Mouse (Mus musculus): ENCODE measurements around the gene Gm17545. TPM values are rescaled to one million over a fixed set of nuclear protein-coding genes. Genes with fewer than 3 reads are reported as not detected.

Gm17545 gene
- polyA plus RNA-seq, 1 experiment from 2014 or later, result not detected

GRCm38 (mm10) chr9:22429533-22430241 lies 24.4 kb upstream of the Gm17545 start:
- no peak overlapping the region for H3K27ac ChIP-seq (ENCODE audit: low read depth, low read length)
- H3K9me3 ChIP-seq (replicated peaks; ENCODE audit: control insufficient read depth, low read length), result 0 out of 2 replicates have a peak, but pooled peaks cover 3% of the 10 kb centered on the region
- no peaks in the 10 kb centered on the region for H3K36me3 ChIP-seq (ENCODE audit: control insufficient read depth, insufficient read depth, low read length)
- no peak overlapping the region for H3K9ac ChIP-seq (ENCODE audit: low read depth, low read length)
- peak overlapping the region; percentile 9; the same call in 1 of the 2 replicates for H3K4me2 ChIP-seq
- H3K4me1 ChIP-seq (ENCODE audit: control insufficient read depth, insufficient read depth, low read length), result 0 out of 2 replicates have a peak, but pooled peaks cover 3% of the 10 kb centered on the region
- WGBS (ENCODE audit: insufficient replicate concordance), result 63% methylated on average over 15 of the region's 15 CpGs
- ATAC-seq (replicated peaks; ENCODE audit: insufficient number of reproducible peaks, low FRiP score, low TSS enrichment), result no peak
- H3K27me3 ChIP-seq (ENCODE audit: control insufficient read depth, insufficient read depth, low read length), result no peaks in the 10 kb centered on the region
- H3K4me3 ChIP-seq (ENCODE audit: low read depth, low read length), result no peak overlapping the region

- no peak overlapping the region for H3K4me2 ChIP-seq
- H3K4me1 ChIP-seq (ENCODE audit: control insufficient read depth, insufficient read depth, low read length), result 0 out of 2 replicates have a peak, but pooled peaks cover 3% of the 10 kb centered on the region
- no peaks in the 10 kb centered on the region for H3K27me3 ChIP-seq (ENCODE audit: control insufficient read depth, insufficient read depth, low read length)
- H3K4me3 ChIP-seq (ENCODE audit: low read depth, low read length), result no peak overlapping the region
- WGBS (ENCODE audit: insufficient replicate concordance), result 34% methylated on average over 5 of the region's 5 CpGs
- H3K9me3 ChIP-seq (replicated peaks; ENCODE audit: control insufficient read depth, low read length), result 0 out of 2 replicates have a peak, but pooled peaks cover 3% of the 10 kb centered on the region
- H3K36me3 ChIP-seq (ENCODE audit: control insufficient read depth, insufficient read depth, low read length), result no peaks in the 10 kb centered on the region
- no peak for ATAC-seq (replicated peaks; ENCODE audit: insufficient number of reproducible peaks, low FRiP score, low TSS enrichment)
- no peak overlapping the region for H3K9ac ChIP-seq (ENCODE audit: low read depth, low read length)
- no peak overlapping the region for H3K27ac ChIP-seq (ENCODE audit: low read depth, low read length)
These were observed 23.7 kb upstream of the Gm17545 start for GRCm38 (mm10) chr9:22430315-22430840.

- ATAC-seq (replicated peaks; ENCODE audit: insufficient number of reproducible peaks, low FRiP score, low TSS enrichment), result no peak
- H3K36me3 ChIP-seq (ENCODE audit: control insufficient read depth, insufficient read depth, low read length), result no peaks in the 10 kb centered on the region
- H3K27me3 ChIP-seq (ENCODE audit: control insufficient read depth, insufficient read depth, low read length), result no peaks in the 10 kb centered on the region
- H3K4me3 ChIP-seq (ENCODE audit: low read depth, low read length), result no peak overlapping the region
- WGBS (ENCODE audit: insufficient replicate concordance), result 73% methylated on average over 2 of the region's 2 CpGs
- H3K4me1 ChIP-seq (ENCODE audit: control insufficient read depth, insufficient read depth, low read length), result 0 out of 2 replicates have a peak, but pooled peaks cover 3% of the 10 kb centered on the region
- no peak overlapping the region for H3K27ac ChIP-seq (ENCODE audit: low read depth, low read length)
- no peak overlapping the region for H3K9ac ChIP-seq (ENCODE audit: low read depth, low read length)
- H3K9me3 ChIP-seq (replicated peaks; ENCODE audit: control insufficient read depth, low read length), result 0 out of 2 replicates have a peak, but pooled peaks cover 3% of the 10 kb centered on the region
- no peak overlapping the region for H3K4me2 ChIP-seq
These were observed 20.9 kb upstream of the Gm17545 start for GRCm38 (mm10) chr9:22433221-22433620.

GRCm38 (mm10) chr9:22434101-22434500 lies 20.0 kb upstream of the Gm17545 start:
- Histone ChIP-seq H3K4me1 (ENCODE audit: control insufficient read depth, insufficient read depth, low read length) (0 out of 2 replicates have a peak, but pooled peaks cover 3% of the 10 kb centered on the region), H3K36me3 (ENCODE audit: control insufficient read depth, insufficient read depth, low read length) (no peaks in the 10 kb centered on the region), H3K9ac (ENCODE audit: low read depth, low read length) (no peak overlapping the region), H3K27me3 (ENCODE audit: control insufficient read depth, insufficient read depth, low read length) (no peaks in the 10 kb centered on the region), H3K4me3 (ENCODE audit: low read depth, low read length) (no peak overlapping the region), H3K27ac (ENCODE audit: low read depth, low read length) (no peak overlapping the region), H3K9me3 (replicated peaks; ENCODE audit: control insufficient read depth, low read length) (0 out of 2 replicates have a peak, but pooled peaks cover 3% of the 10 kb centered on the region), H3K4me2 (no peak overlapping the region)
- WGBS (ENCODE audit: insufficient replicate concordance), result 84% methylated on average over 2 of the region's 2 CpGs
- ATAC-seq (replicated peaks; ENCODE audit: insufficient number of reproducible peaks, low FRiP score, low TSS enrichment), result no peak

GRCm38 (mm10) chr9:22438826-22439225 lies 15.3 kb upstream of the Gm17545 start:
- WGBS (ENCODE audit: insufficient replicate concordance), result 40% methylated on average over 1 of the region's 1 CpGs
- H3K4me2 ChIP-seq, result no peak overlapping the region
- no peak for ATAC-seq (replicated peaks; ENCODE audit: insufficient number of reproducible peaks, low FRiP score, low TSS enrichment)
- no peaks in the 10 kb centered on the region for H3K27me3 ChIP-seq (ENCODE audit: control insufficient read depth, insufficient read depth, low read length)
- no peaks in the 10 kb centered on the region for H3K4me1 ChIP-seq (ENCODE audit: control insufficient read depth, insufficient read depth, low read length)
- no peak overlapping the region for H3K9ac ChIP-seq (ENCODE audit: low read depth, low read length)
- no peak overlapping the region for H3K4me3 ChIP-seq (ENCODE audit: low read depth, low read length)
- H3K27ac ChIP-seq (ENCODE audit: low read depth, low read length), result no peak overlapping the region
- H3K9me3 ChIP-seq (replicated peaks; ENCODE audit: control insufficient read depth, low read length), result no peaks in the 10 kb centered on the region
- H3K36me3 ChIP-seq (ENCODE audit: control insufficient read depth, insufficient read depth, low read length), result no peaks in the 10 kb centered on the region

GRCm38 (mm10) chr9:22443157-22443556 lies 10.9 kb upstream of the Gm17545 start:
- Histone ChIP-seq H3K4me3 (ENCODE audit: low read depth, low read length) (no peak overlapping the region), H3K36me3 (ENCODE audit: control insufficient read depth, insufficient read depth, low read length) (peaks cover 6% of the 10 kb centered on the region; the same call in 1 of the 2 replicates), H3K27me3 (ENCODE audit: control insufficient read depth, insufficient read depth, low read length) (no peaks in the 10 kb centered on the region), H3K4me2 (no peak overlapping the region), H3K9ac (ENCODE audit: low read depth, low read length) (no peak overlapping the region), H3K4me1 (ENCODE audit: control insufficient read depth, insufficient read depth, low read length) (no peaks in the 10 kb centered on the region), H3K9me3 (replicated peaks; ENCODE audit: control insufficient read depth, low read length) (no peaks in the 10 kb centered on the region), H3K27ac (ENCODE audit: low read depth, low read length) (no peak overlapping the region)
- no peak for ATAC-seq (replicated peaks; ENCODE audit: insufficient number of reproducible peaks, low FRiP score, low TSS enrichment)
- WGBS (ENCODE audit: insufficient replicate concordance), result 89% methylated on average over 10 of the region's 10 CpGs

GRCm38 (mm10) chr9:22445123-22445522 lies 9.0 kb upstream of the Gm17545 start:
- H3K4me1 ChIP-seq (ENCODE audit: control insufficient read depth, insufficient read depth, low read length), result no peaks in the 10 kb centered on the region
- no peak overlapping the region for H3K9ac ChIP-seq (ENCODE audit: low read depth, low read length)
- H3K4me2 ChIP-seq, result no peak overlapping the region
- H3K9me3 ChIP-seq (replicated peaks; ENCODE audit: control insufficient read depth, low read length), result no peaks in the 10 kb centered on the region
- 94% methylated on average over 1 of the region's 1 CpGs for WGBS (ENCODE audit: insufficient replicate concordance)
- H3K36me3 ChIP-seq (ENCODE audit: control insufficient read depth, insufficient read depth, low read length), result peaks cover 13% of the 10 kb centered on the region
- no peaks in the 10 kb centered on the region for H3K27me3 ChIP-seq (ENCODE audit: control insufficient read depth, insufficient read depth, low read length)
- H3K4me3 ChIP-seq (ENCODE audit: low read depth, low read length), result no peak overlapping the region
- no peak overlapping the region for H3K27ac ChIP-seq (ENCODE audit: low read depth, low read length)
- ATAC-seq (replicated peaks; ENCODE audit: insufficient number of reproducible peaks, low FRiP score, low TSS enrichment), result no peak

GRCm38 (mm10) chr9:22447213-22447612 lies 6.9 kb upstream of the Gm17545 start:
- Histone ChIP-seq H3K9me3 (replicated peaks; ENCODE audit: control insufficient read depth, low read length) (no peaks in the 10 kb centered on the region), H3K27me3 (ENCODE audit: control insufficient read depth, insufficient read depth, low read length) (no peaks in the 10 kb centered on the region), H3K4me2 (no peak overlapping the region), H3K4me3 (ENCODE audit: low read depth, low read length) (no peak overlapping the region), H3K27ac (ENCODE audit: low read depth, low read length) (no peak overlapping the region), H3K9ac (ENCODE audit: low read depth, low read length) (no peak overlapping the region), H3K4me1 (ENCODE audit: control insufficient read depth, insufficient read depth, low read length) (no peaks in the 10 kb centered on the region), H3K36me3 (ENCODE audit: control insufficient read depth, insufficient read depth, low read length) (peaks cover 21% of the 10 kb centered on the region)
- WGBS (ENCODE audit: insufficient replicate concordance), result 90% methylated on average over 5 of the region's 5 CpGs
- no peak for ATAC-seq (replicated peaks; ENCODE audit: insufficient number of reproducible peaks, low FRiP score, low TSS enrichment)

All from heart, embryonic 11.5 days (tissue).